Mouse (Mus musculus): ENCODE results near the gene Olfr478. TPM values are rescaled to one million over a fixed set of nuclear protein-coding genes. Genes with fewer than 3 reads are reported as not detected.
"Not testable (repeated sequence)": the region's sequence is repeated elsewhere in the genome, so short reads cannot be mapped to it uniquely, and the experiment has no call there.

The Olfr478 gene
- polyA plus RNA-seq (2015; fragmentation: Nextera tagmentation; extraction: Ambion mirVana) = 0.16 TPM in 1 of 2 replicates, not detected in the other

DNA sequence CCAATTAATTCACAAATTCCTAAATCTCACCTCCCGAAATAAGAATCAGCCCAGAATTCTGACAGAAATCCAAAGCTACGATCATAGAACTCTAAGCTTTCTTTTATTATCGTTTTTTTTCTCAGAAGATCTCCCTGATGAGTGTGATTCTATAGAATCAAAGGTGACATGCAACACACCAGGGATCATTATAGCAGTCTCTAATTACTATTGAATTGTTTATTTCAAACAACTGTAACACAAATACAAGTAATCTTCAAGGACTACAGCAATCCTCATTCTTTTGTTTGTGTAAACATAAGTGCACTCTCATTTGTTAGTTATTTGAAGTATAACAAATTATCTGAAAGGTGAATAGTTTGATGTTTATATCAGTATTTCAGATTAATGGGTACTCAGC, at the start of gene Olfr478:
TSS of gene Olfr478 (minus strand) at position 101 of the 400 bp plus-strand sequence.
- Histone ChIP-seq H3K4me2 (replicated peaks) (no peak within 1 kb of the TSS), H3K4me3 (replicated peaks) (no peak within 1 kb of the TSS), H3K27ac (replicated peaks) (no peak within 1 kb of the TSS), H3K9me3 (replicated peaks) (no peaks in the 10 kb centered on the region), H3K27me3 (no peaks in the 10 kb centered on the region), H3K36me3 (no peaks in the 10 kb centered on the region), H3K9ac (no peak within 1 kb of the TSS), H3K4me1 (no peaks in the 10 kb centered on the region)
- WGBS = 87% methylated on average over 3 of the region's 3 CpGs
- no peak for ATAC-seq (ENCODE audit: insufficient number of reproducible peaks, low FRiP score, low TSS enrichment, low read depth)

- Histone ChIP-seq H3K27me3 (no peaks in the 10 kb centered on the region), H3K36me3 (no peaks in the 10 kb centered on the region), H3K4me2 (replicated peaks) (no peak within 1 kb of the TSS), H3K9me3 (replicated peaks) (no peaks in the 10 kb centered on the region), H3K4me3 (replicated peaks) (no peak within 1 kb of the TSS), H3K9ac (no peak within 1 kb of the TSS), H3K4me1 (no peaks in the 10 kb centered on the region), H3K27ac (replicated peaks) (no peak within 1 kb of the TSS)
- no peak for ATAC-seq (ENCODE audit: insufficient number of reproducible peaks, low FRiP score, low TSS enrichment, low read depth)
Observed at GRCm38 (mm10) chr7:108079555-108079954, 45.8 kb upstream of the Olfr478 start, which contains the start of gene Olfr481. TSS of gene Olfr481 (plus strand) at chr7:108079855.

DNA sequence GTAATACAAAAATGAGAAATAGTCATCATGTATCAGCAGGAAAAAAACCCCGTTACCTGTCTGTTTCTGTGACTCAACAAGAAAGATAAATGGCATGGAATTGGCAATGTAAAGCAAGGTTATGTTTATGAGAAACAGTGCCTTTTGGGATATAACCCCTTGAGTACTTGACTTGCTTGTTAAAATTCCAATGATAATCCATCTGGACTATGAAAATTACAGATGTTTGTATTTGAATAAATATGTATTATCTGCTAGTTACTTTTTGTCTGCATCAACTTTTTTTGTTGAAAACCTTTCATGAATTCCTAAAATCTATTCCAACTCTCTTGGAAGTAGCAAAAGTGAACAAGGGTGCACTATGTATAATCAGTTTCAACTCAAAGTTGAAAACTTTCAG, 33.5 kb upstream of the Olfr478 start, which contains the start of gene Olfr480:
TSS of gene Olfr480 (minus strand) at position 101 of the 400 bp plus-strand sequence.
- Histone ChIP-seq H3K9ac (no peak within 1 kb of the TSS), H3K4me2 (replicated peaks) (no peak within 1 kb of the TSS), H3K9me3 (replicated peaks) (no peaks in the 10 kb centered on the region; the same call in 1 of the 2 replicates), H3K27ac (replicated peaks) (no peak within 1 kb of the TSS), H3K4me1 (no peaks in the 10 kb centered on the region), H3K36me3 (no peaks in the 10 kb centered on the region), H3K27me3 (no peaks in the 10 kb centered on the region), H3K4me3 (replicated peaks) (no peak within 1 kb of the TSS)
- no peak for ATAC-seq (ENCODE audit: insufficient number of reproducible peaks, low FRiP score, low TSS enrichment, low read depth)
- 66% methylated on average over 1 of the region's 1 CpGs for WGBS

DNA sequence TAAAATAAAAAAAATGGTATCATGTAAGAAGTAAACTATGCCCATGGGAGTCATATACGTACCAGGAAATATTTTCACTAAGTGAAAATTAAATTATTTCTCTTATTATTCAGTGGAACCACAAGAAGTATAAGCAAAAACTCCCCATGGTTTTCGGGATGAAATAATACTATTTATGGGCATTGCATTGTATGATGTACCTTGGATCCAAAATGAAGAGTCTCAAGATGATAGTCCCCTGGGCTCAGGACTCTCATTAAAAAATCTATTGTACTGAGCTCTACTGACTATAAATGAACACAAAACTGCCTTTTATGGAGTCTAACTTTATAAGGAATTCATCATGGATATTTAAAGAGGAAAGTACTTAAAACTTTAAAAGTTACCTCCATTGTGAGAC, 16.6 kb upstream of the Olfr478 start, which contains the start of gene Olfr479:
TSS of gene Olfr479 (plus strand) at position 301 of the 400 bp plus-strand sequence.
- H3K4me3 ChIP-seq (replicated peaks) = no peak within 1 kb of the TSS
- H3K4me2 ChIP-seq (replicated peaks) = no peak within 1 kb of the TSS
- no peak for ATAC-seq (ENCODE audit: insufficient number of reproducible peaks, low FRiP score, low TSS enrichment, low read depth)
- no peaks in the 10 kb centered on the region for H3K27me3 ChIP-seq
- H3K36me3 ChIP-seq = no peaks in the 10 kb centered on the region
- 81% methylated on average over 2 of the region's 2 CpGs for WGBS
- H3K9ac ChIP-seq = no peak within 1 kb of the TSS
- no peaks in the 10 kb centered on the region for H3K9me3 ChIP-seq (replicated peaks)
- no peak within 1 kb of the TSS for H3K27ac ChIP-seq (replicated peaks)
- no peaks in the 10 kb centered on the region for H3K4me1 ChIP-seq

DNA sequence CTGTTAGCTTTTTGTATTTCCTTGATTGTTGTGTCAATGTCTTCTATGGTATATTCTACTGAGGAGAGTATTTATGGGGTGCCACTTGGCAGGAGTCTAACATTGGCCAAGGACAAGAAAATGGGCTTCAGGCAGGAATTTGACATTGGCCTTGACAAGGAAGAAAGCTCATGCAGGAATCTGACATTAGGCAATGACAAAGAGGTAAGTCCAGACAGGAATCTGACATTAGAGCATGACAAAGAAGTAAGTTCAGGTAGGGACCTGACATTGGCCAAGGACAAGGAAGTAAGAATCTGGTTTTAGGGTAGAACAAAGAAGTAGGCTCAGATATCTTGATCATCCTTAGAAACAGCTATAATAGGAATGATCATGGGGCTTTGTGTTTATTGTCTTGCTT, 19.5 kb downstream of the Olfr478 start:
- not testable (repeated sequence) for H3K9me3 ChIP-seq (replicated peaks); H3K4me2 ChIP-seq (replicated peaks); H3K36me3 ChIP-seq; ATAC-seq (ENCODE audit: insufficient number of reproducible peaks, low FRiP score, low TSS enrichment, low read depth); H3K27me3 ChIP-seq; H3K4me3 ChIP-seq (replicated peaks); H3K9ac ChIP-seq; H3K27ac ChIP-seq (replicated peaks); H3K4me1 ChIP-seq

- Histone ChIP-seq H3K27ac (replicated peaks) (no peak within 1 kb of the TSS), H3K27me3 (no peaks in the 10 kb centered on the region), H3K36me3 (no peaks in the 10 kb centered on the region), H3K9ac (no peak within 1 kb of the TSS), H3K4me3 (replicated peaks) (no peak within 1 kb of the TSS), H3K9me3 (replicated peaks) (no peaks in the 10 kb centered on the region), H3K4me2 (replicated peaks) (no peak within 1 kb of the TSS), H3K4me1 (no peaks in the 10 kb centered on the region)
- WGBS = 72% methylated on average over 2 of the region's 2 CpGs
- ATAC-seq (ENCODE audit: insufficient number of reproducible peaks, low FRiP score, low TSS enrichment, low read depth) = no peak
Observed at GRCm38 (mm10) chr7:107986393-107986792, 47.4 kb downstream of the Olfr478 start, which contains the start of gene Olfr477. TSS of gene Olfr477 (plus strand) at chr7:107986693.

Other genes starting within 250 kb of the Olfr478 start
- not detected in 2 replicates for gene Ovch2, start 232.8 kb downstream of the Olfr478 start, polyA plus RNA-seq (2015; fragmentation: Nextera tagmentation; extraction: Ambion mirVana)
- 0.18 TPM in 1 of 2 replicates, not detected in the other for gene Olfr467, start 221.7 kb downstream of the Olfr478 start, polyA plus RNA-seq (2015; fragmentation: Nextera tagmentation; extraction: Ambion mirVana)
- not detected in 2 replicates for gene Olfr469, start 208.4 kb downstream of the Olfr478 start, polyA plus RNA-seq (2015; fragmentation: Nextera tagmentation; extraction: Ambion mirVana)
- gene Olfr470, start 186.5 kb downstream of the Olfr478 start, polyA plus RNA-seq (2015; fragmentation: Nextera tagmentation; extraction: Ambion mirVana) = not detected in 2 replicates
- gene Olfr472, start 136.1 kb downstream of the Olfr478 start, polyA plus RNA-seq (2015; fragmentation: Nextera tagmentation; extraction: Ambion mirVana) = 0.15 TPM in 1 of 2 replicates, not detected in the other
- gene Olfr473, start 103.5 kb downstream of the Olfr478 start, polyA plus RNA-seq (2015; fragmentation: Nextera tagmentation; extraction: Ambion mirVana) = not detected in 2 replicates
- not detected in 2 replicates for gene Olfr474, start 79.3 kb downstream of the Olfr478 start, polyA plus RNA-seq (2015; fragmentation: Nextera tagmentation; extraction: Ambion mirVana)
- gene Olfr476, start 69.2 kb downstream of the Olfr478 start, polyA plus RNA-seq (2015; fragmentation: Nextera tagmentation; extraction: Ambion mirVana) = not detected in 2 replicates
- gene Olfr477, start 47.3 kb downstream of the Olfr478 start, polyA plus RNA-seq (2015; fragmentation: Nextera tagmentation; extraction: Ambion mirVana) = not detected in 2 replicates
- gene Olfr479, start 16.7 kb upstream of the Olfr478 start, polyA plus RNA-seq (2015; fragmentation: Nextera tagmentation; extraction: Ambion mirVana) = 0.05 and 0.09 TPM in 2 replicates
- gene Olfr480, start 33.4 kb upstream of the Olfr478 start, polyA plus RNA-seq (2015; fragmentation: Nextera tagmentation; extraction: Ambion mirVana) = not detected in 2 replicates
- 0.59 and 0.88 TPM in 2 replicates for gene Olfr481, start 45.9 kb upstream of the Olfr478 start, polyA plus RNA-seq (2015; fragmentation: Nextera tagmentation; extraction: Ambion mirVana)
- 0.12 TPM in 1 of 2 replicates, not detected in the other for gene Olfr482, start 63.6 kb upstream of the Olfr478 start, polyA plus RNA-seq (2015; fragmentation: Nextera tagmentation; extraction: Ambion mirVana)
- gene Olfr483, start 66.9 kb upstream of the Olfr478 start, polyA plus RNA-seq (2015; fragmentation: Nextera tagmentation; extraction: Ambion mirVana) = 0.11 TPM in 1 of 2 replicates, not detected in the other
- 0.15 TPM in 1 of 2 replicates, not detected in the other for gene Olfr484, start 93.5 kb upstream of the Olfr478 start, polyA plus RNA-seq (2015; fragmentation: Nextera tagmentation; extraction: Ambion mirVana)
- gene Olfr485, start 125.9 kb upstream of the Olfr478 start, polyA plus RNA-seq (2015; fragmentation: Nextera tagmentation; extraction: Ambion mirVana) = 0.30 and 0.69 TPM in 2 replicates
- not detected in 2 replicates for gene Olfr486, start 138.8 kb upstream of the Olfr478 start, polyA plus RNA-seq (2015; fragmentation: Nextera tagmentation; extraction: Ambion mirVana)
- 0.29 TPM in 1 of 2 replicates, not detected in the other for gene Olfr487, start 180.6 kb upstream of the Olfr478 start, polyA plus RNA-seq (2015; fragmentation: Nextera tagmentation; extraction: Ambion mirVana)
- gene Olfr488, start 224.4 kb upstream of the Olfr478 start, polyA plus RNA-seq (2015; fragmentation: Nextera tagmentation; extraction: Ambion mirVana) = 0.04 and 0.24 TPM in 2 replicates